Mouse (Mus musculus) olfactory bulb, adult 2 months (tissue): ENCODE measurements around the gene Gmds.

Experiments
- CTCF ChIP-seq: fragments of 200-500 bp; IDR thresholded peaks from 2 replicates; pipeline ENCODE4 v1.5.1; 2012; ENCODE audit warnings: low read depth, mild to moderate bottlenecking, low read length, moderate library complexity; ENCODE audit not compliant: insufficient read depth
- POLR2A ChIP-seq: fragments of 200-500 bp; IDR thresholded peaks from 2 replicates; pipeline ENCODE4 v1.6.1; 2012; ENCODE audit warnings: mild to moderate bottlenecking, low read depth, low read length, moderate library complexity; ENCODE audit not compliant: insufficient read depth

- TF ChIP-seq POLR2A (no peak), CTCF (no peak)
Observed at GRCm38 (mm10) chr13:31956112-31956511, 382.4 kb downstream of the Gmds start.
